Mouse (Mus musculus): ENCODE results near the gene Chrna9. TPM values are rescaled to one million over a fixed set of nuclear protein-coding genes. Genes with fewer than 3 reads are reported as not detected.

The Chrna9 gene
- polyA plus RNA-seq, 2 experiments, result 0.45 TPM; not detected in 1

DNA sequence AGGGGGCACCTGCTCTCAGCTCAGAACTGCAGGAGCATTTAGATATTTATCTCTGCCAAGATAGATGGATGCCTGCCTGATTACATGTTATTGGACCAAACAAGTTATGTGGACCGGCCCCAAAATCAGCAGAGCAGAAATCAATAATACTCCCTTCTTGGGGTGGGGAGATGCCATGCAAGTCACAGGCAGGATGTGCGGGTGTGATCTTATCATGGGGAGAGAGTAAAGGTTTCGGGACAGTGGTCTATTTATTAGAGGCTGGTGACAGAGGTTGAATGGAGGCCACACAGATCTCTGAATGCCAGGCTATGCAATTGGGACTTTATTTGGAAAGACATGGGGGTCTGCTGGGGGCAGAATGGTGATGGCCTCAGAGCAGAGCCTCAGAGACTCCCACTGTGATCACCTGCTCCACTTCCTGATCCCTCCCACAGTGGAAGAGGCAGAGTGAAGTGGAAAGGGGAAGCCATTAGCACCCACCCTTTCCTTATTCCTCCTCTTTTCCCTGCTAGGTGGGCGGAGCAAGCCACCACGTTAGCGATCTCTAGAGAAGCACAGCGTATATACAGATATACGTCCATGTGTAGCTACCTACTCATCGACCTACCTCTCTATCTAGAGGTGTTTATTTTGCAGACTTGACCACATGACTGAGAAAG is 13.1 kb upstream of the Chrna9 start:
- no peak for DNase-seq (ENCODE audit: low spot score)
- ATAC-seq (ENCODE audit: low FRiP score, low read depth), result no peak
- no peaks in the 10 kb centered on the region for H3K9me3 ChIP-seq (ENCODE audit: control insufficient read depth, low read length)
- H3K9ac ChIP-seq (ENCODE audit: low read depth, low read length, severe bottlenecking), result no peak overlapping the region
- no peak overlapping the region for H3K4me2 ChIP-seq (replicated peaks; ENCODE audit: low read depth, low read length, severe bottlenecking)
- H3K27ac ChIP-seq (replicated peaks; ENCODE audit: low read depth, low read length), result no peak overlapping the region
- no peaks in the 10 kb centered on the region for H3K36me3 ChIP-seq (ENCODE audit: control insufficient read depth, insufficient read depth, low read length)
- WGBS, result 77% methylated on average over 9 of the region's 9 CpGs
- H3K4me1 ChIP-seq (ENCODE audit: control insufficient read depth, insufficient read depth, low read length), result peaks cover 6% of the 10 kb centered on the region
- H3K27me3 ChIP-seq (ENCODE audit: control insufficient read depth, insufficient read depth, low read length), result no peaks in the 10 kb centered on the region
- TF ChIP-seq POLR2A (IDR thresholded peaks at IDR 0.05; ENCODE audit: borderline replicate concordance, extremely low read depth, insufficient read depth, insufficient read length), result no peak
- H3K4me3 ChIP-seq (replicated peaks; ENCODE audit: low read length), result no peak overlapping the region

DNA sequence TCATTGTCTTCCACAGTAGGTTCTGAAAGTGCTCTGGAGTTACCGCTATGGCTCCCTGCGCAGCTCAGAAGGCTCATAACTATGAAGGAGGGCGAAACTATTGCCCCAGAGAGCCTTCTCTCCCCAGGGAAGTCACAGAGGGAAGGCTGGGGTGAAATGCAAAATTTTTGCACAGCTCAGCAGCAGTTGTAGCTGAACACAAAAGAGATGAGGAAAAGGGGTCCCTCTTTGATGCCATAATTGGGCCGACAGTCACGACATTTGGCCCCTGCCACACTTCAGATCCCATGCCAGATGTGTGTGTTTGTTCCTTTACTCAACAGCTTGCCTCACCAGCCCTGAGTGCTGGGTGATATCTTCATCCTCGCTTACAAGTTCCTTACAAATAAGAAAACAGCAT is 8.1 kb upstream of the Chrna9 start:
- 74% methylated on average over 6 of the region's 6 CpGs for WGBS
- no peak for ATAC-seq (ENCODE audit: low FRiP score, low read depth)
- no peaks in the 10 kb centered on the region for H3K9me3 ChIP-seq (ENCODE audit: control insufficient read depth, low read length)
- H3K27me3 ChIP-seq (ENCODE audit: control insufficient read depth, insufficient read depth, low read length), result no peaks in the 10 kb centered on the region
- no peak for DNase-seq (ENCODE audit: low spot score)
- no peak overlapping the region for H3K4me3 ChIP-seq (replicated peaks; ENCODE audit: low read length)
- TF ChIP-seq POLR2A (IDR thresholded peaks at IDR 0.05; ENCODE audit: borderline replicate concordance, extremely low read depth, insufficient read depth, insufficient read length), result no peak
- no peaks in the 10 kb centered on the region for H3K4me1 ChIP-seq (ENCODE audit: control insufficient read depth, insufficient read depth, low read length)
- H3K27ac ChIP-seq (replicated peaks; ENCODE audit: low read depth, low read length), result no peak overlapping the region
- H3K9ac ChIP-seq (ENCODE audit: low read depth, low read length, severe bottlenecking), result no peak overlapping the region
- no peak overlapping the region for H3K4me2 ChIP-seq (replicated peaks; ENCODE audit: low read depth, low read length, severe bottlenecking)
- H3K36me3 ChIP-seq (ENCODE audit: control insufficient read depth, insufficient read depth, low read length), result no peaks in the 10 kb centered on the region

DNA sequence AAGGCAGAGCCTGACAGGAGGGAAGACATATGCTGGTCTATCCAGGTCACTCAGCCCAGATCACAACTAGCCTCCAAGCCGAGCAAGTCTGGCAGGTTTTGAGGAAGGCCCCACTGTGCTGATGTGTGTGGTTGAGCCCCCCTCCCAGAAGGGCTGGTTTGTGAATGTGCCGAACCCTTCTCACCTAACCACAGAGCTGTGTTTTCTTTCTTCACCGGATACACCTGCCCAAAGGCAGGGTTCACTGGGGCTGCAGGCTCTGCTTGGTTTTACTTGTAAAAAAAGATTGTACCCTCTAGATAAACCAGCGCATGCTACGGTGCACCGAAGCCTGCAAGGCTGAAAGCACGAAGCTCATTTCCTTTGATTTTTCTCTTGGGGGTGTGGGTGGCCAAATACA is 5.6 kb upstream of the Chrna9 start:
- ATAC-seq (ENCODE audit: low FRiP score, low read depth), result no peak
- Histone ChIP-seq H3K27ac (replicated peaks; ENCODE audit: low read depth, low read length) (no peak overlapping the region), H3K4me1 (ENCODE audit: control insufficient read depth, insufficient read depth, low read length) (no peaks in the 10 kb centered on the region), H3K4me2 (replicated peaks; ENCODE audit: low read depth, low read length, severe bottlenecking) (no peak overlapping the region), H3K36me3 (ENCODE audit: control insufficient read depth, insufficient read depth, low read length) (no peaks in the 10 kb centered on the region), H3K9me3 (ENCODE audit: control insufficient read depth, low read length) (no peaks in the 10 kb centered on the region), H3K9ac (ENCODE audit: low read depth, low read length, severe bottlenecking) (no peak overlapping the region), H3K27me3 (ENCODE audit: control insufficient read depth, insufficient read depth, low read length) (no peaks in the 10 kb centered on the region), H3K4me3 (replicated peaks; ENCODE audit: low read length) (no peak overlapping the region)
- TF ChIP-seq POLR2A (IDR thresholded peaks at IDR 0.05; ENCODE audit: borderline replicate concordance, extremely low read depth, insufficient read depth, insufficient read length), result no peak
- DNase-seq (ENCODE audit: low spot score), result no peak
- 70% methylated on average over 7 of the region's 7 CpGs for WGBS

DNA sequence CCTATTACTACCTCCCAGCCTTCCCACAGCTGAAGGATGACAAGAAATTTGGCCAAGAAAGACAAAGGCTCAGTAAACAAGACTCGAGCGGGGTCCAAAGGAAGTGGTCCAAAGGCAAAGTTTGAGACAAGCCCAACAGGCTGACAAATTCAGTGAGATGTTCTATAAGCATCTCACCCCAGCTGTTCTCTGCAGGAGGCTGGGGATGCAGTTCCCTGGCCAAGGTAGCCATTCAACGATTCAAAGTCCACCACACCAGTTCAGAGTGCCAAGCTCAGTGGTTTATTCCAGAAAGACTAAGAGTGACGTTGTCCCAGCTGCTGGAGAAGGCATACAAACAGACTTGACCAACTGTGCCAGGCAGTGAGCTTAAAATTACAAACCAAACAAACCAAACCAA is 4.5 kb upstream of the Chrna9 start:
- Histone ChIP-seq H3K36me3 (ENCODE audit: control insufficient read depth, insufficient read depth, low read length) (no peaks in the 10 kb centered on the region), H3K4me3 (replicated peaks; ENCODE audit: low read length) (no peak overlapping the region), H3K9me3 (ENCODE audit: control insufficient read depth, low read length) (no peaks in the 10 kb centered on the region), H3K9ac (ENCODE audit: low read depth, low read length, severe bottlenecking) (no peak overlapping the region), H3K27ac (replicated peaks; ENCODE audit: low read depth, low read length) (no peak overlapping the region), H3K4me2 (replicated peaks; ENCODE audit: low read depth, low read length, severe bottlenecking) (no peak overlapping the region), H3K27me3 (ENCODE audit: control insufficient read depth, insufficient read depth, low read length) (no peaks in the 10 kb centered on the region), H3K4me1 (ENCODE audit: control insufficient read depth, insufficient read depth, low read length) (no peaks in the 10 kb centered on the region)
- 73% methylated on average over 4 of the region's 4 CpGs for WGBS
- DNase-seq (ENCODE audit: low spot score) (no peak), ATAC-seq (ENCODE audit: low FRiP score, low read depth) (no peak)
- TF ChIP-seq POLR2A (IDR thresholded peaks at IDR 0.05; ENCODE audit: borderline replicate concordance, extremely low read depth, insufficient read depth, insufficient read length), result no peak

DNA sequence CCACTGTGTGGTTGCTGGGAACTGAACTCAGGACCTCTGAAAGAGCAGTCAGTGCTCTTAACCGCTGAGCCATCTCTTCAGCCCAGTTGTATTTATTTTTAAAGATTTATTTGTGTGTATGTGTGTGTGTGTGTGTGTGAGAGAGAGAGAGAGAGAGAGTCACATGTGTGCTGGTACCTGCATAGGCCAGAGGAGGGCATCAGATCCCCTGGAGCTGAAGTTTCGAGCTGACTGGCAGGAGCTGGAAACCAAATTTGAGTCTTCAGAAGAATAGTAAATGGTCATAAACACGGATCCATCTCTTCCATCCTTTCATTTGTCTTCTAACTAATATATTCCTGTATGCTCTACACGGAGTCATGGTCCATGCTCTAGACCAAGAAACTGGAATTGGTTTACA is 1.5 kb upstream of the Chrna9 start:
- WGBS, result 81% methylated on average over 4 of the region's 4 CpGs
- ATAC-seq (ENCODE audit: low FRiP score, low read depth), result no peak
- Histone ChIP-seq H3K27me3 (ENCODE audit: control insufficient read depth, insufficient read depth, low read length) (no peaks in the 10 kb centered on the region), H3K4me2 (replicated peaks; ENCODE audit: low read depth, low read length, severe bottlenecking) (no peak overlapping the region), H3K27ac (replicated peaks; ENCODE audit: low read depth, low read length) (no peak overlapping the region), H3K4me1 (ENCODE audit: control insufficient read depth, insufficient read depth, low read length) (no peaks in the 10 kb centered on the region), H3K36me3 (ENCODE audit: control insufficient read depth, insufficient read depth, low read length) (no peaks in the 10 kb centered on the region), H3K9me3 (ENCODE audit: control insufficient read depth, low read length) (no peaks in the 10 kb centered on the region), H3K9ac (ENCODE audit: low read depth, low read length, severe bottlenecking) (no peak overlapping the region), H3K4me3 (replicated peaks; ENCODE audit: low read length) (no peak overlapping the region)
- no peak for TF ChIP-seq POLR2A (IDR thresholded peaks at IDR 0.05; ENCODE audit: borderline replicate concordance, extremely low read depth, insufficient read depth, insufficient read length)
- DNase-seq (ENCODE audit: low spot score), result no peak

DNA sequence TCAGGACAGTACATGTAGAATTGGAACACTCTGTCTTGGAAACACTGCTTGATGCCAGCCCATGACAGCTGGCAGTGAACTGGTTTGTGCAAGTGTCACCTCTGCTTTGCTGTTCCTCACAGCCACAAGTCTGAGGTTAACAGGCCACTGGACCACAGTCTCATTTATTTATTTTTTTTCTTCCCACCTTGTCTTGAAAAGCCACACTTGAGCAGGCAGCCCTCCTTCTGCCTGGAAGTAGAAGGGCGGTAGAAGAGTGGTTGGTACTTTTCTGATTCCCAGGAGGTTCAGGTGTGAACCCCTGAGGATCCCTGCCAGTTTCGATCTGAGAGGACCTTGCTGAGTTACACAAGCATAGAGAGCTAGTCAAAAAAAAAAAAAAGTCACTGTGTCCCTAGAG is 957 bp upstream of the Chrna9 start:
- H3K9me3 ChIP-seq (ENCODE audit: control insufficient read depth, low read length), result no peaks in the 10 kb centered on the region
- H3K36me3 ChIP-seq (ENCODE audit: control insufficient read depth, insufficient read depth, low read length), result no peaks in the 10 kb centered on the region
- H3K4me1 ChIP-seq (ENCODE audit: control insufficient read depth, insufficient read depth, low read length), result no peaks in the 10 kb centered on the region
- H3K9ac ChIP-seq (ENCODE audit: low read depth, low read length, severe bottlenecking), result no peak overlapping the region
- H3K4me3 ChIP-seq (replicated peaks; ENCODE audit: low read length), result no peak overlapping the region
- 91% methylated on average over 2 of the region's 2 CpGs for WGBS
- DNase-seq (ENCODE audit: low spot score), result no peak
- no peak for ATAC-seq (ENCODE audit: low FRiP score, low read depth)
- H3K27ac ChIP-seq (replicated peaks; ENCODE audit: low read depth, low read length), result no peak overlapping the region
- TF ChIP-seq POLR2A (IDR thresholded peaks at IDR 0.05; ENCODE audit: borderline replicate concordance, extremely low read depth, insufficient read depth, insufficient read length), result no peak
- no peaks in the 10 kb centered on the region for H3K27me3 ChIP-seq (ENCODE audit: control insufficient read depth, insufficient read depth, low read length)
- H3K4me2 ChIP-seq (replicated peaks; ENCODE audit: low read depth, low read length, severe bottlenecking), result no peak overlapping the region
